Mouse (Mus musculus) liver (tissue): ENCODE data around the gene Catsperz.
A peak's percentile ranks its signal among the peaks of the same experiment; 100 is the strongest.

ENCODE experiments used
- DNase-seq: peaks from one replicate; pipeline ENCODE4 v3.0.0-alpha.2; 2020; ENCODE audit warnings: mixed read lengths

The Catsperz gene

GRCm38 (mm10) chr19:6925307-6925573 lies at the start of gene Catsperz:
Gene Catsperz, minus strand, starts transcription at chr19:6925380.
- DNase-seq, result no peak

GRCm38 (mm10) chr19:6974211-6975205 lies 49.3 kb upstream of the Catsperz start, which contains the start of gene Ppp1r14b:
Gene Ppp1r14b, plus strand, starts transcription at chr19:6974968.
- peak; percentile 90 for DNase-seq

GRCm38 (mm10) chr19:6973581-6974190 lies 48.5 kb upstream of the Catsperz start:
- DNase-seq, result no peak

GRCm38 (mm10) chr19:6972247-6972917 lies 47.2 kb upstream of the Catsperz start:
- no peak for DNase-seq

GRCm38 (mm10) chr19:6971644-6972043 lies 46.5 kb upstream of the Catsperz start:
- no peak for DNase-seq

GRCm38 (mm10) chr19:6970460-6971085 lies 45.4 kb upstream of the Catsperz start:
- DNase-seq, result no peak

GRCm38 (mm10) chr19:6969665-6970381 lies 44.6 kb upstream of the Catsperz start:
- DNase-seq, result peak; percentile 90

- no peak for DNase-seq
These were observed 44.1 kb upstream of the Catsperz start for GRCm38 (mm10) chr19:6969291-6969664.

GRCm38 (mm10) chr19:6968491-6969271 lies 43.5 kb upstream of the Catsperz start:
- DNase-seq, result peak; percentile 47

GRCm38 (mm10) chr19:6956461-6956860 lies 31.3 kb upstream of the Catsperz start:
- no peak for DNase-seq

- DNase-seq, result no peak
These were observed 30.2 kb upstream of the Catsperz start for GRCm38 (mm10) chr19:6955424-6955823.

GRCm38 (mm10) chr19:6954046-6954445 lies 28.9 kb upstream of the Catsperz start:
- no peak for DNase-seq

GRCm38 (mm10) chr19:6952712-6953037 lies 27.5 kb upstream of the Catsperz start:
- peak; percentile 41 for DNase-seq

- DNase-seq, result peak; percentile 70
These were observed 27.0 kb upstream of the Catsperz start for GRCm38 (mm10) chr19:6951994-6952711.

GRCm38 (mm10) chr19:6951381-6951968 lies 26.3 kb upstream of the Catsperz start:
- DNase-seq, result peak; percentile 90

GRCm38 (mm10) chr19:6950613-6951153 lies 25.5 kb upstream of the Catsperz start:
- peak; percentile 64 for DNase-seq

GRCm38 (mm10) chr19:6949951-6950350 lies 24.8 kb upstream of the Catsperz start:
- no peak for DNase-seq

- no peak for DNase-seq
These were observed 24.4 kb upstream of the Catsperz start for GRCm38 (mm10) chr19:6949532-6949931.

- DNase-seq, result no peak
These were observed 23.0 kb upstream of the Catsperz start for GRCm38 (mm10) chr19:6948186-6948585.

GRCm38 (mm10) chr19:6947742-6948141 lies 22.6 kb upstream of the Catsperz start:
- no peak for DNase-seq
